Comparison of ENCODE assay signal across 10 mouse cellular contexts in the genomic region with DNA sequence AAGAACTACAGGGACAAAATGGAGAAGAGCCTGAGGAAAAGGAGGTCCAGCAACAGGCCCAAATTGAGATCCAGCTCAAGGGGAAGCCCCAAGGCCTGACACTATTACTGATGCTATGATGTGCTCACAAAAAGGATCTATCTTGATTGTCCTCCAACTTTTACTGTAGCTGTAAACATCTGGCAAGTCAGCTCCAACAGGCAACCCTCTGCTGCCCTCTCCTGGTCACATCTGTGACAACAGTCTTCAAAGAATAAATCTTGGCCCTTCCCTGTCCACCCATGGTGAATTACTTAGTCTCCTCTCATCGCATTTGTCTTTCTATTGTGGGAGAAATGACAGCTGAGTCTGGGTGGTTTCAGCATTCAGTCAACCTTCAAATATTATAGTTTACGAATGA. TPM values are rescaled to one million over a fixed set of nuclear protein-coding genes. Genes with fewer than 3 reads are reported as not detected.
DNase-seq lines count a peak whose midpoint lies in the region; ATAC-seq and TF ChIP-seq lines count a peak whose summit lies in the region.
"Had no signal": no experiment of that assay in that cellular context is flagged by ENCODE, and none has a peak within 500 bp of the region (broad histone marks: within the 10 kb centered on the region; RNA-seq: fewer than 3 reads in every experiment).

No protein-coding gene starts in this region.

- H3K4me2 ChIP-seq in limb, embryonic 11.5 days (ENCODE audit: low read depth, severe bottlenecking): no peak overlapping the region
- H3K4me2 ChIP-seq in neural tube, embryonic 15.5 days: no peak overlapping the region
- H3K4me2 ChIP-seq: neural tube, embryonic 12.5 days had no signal

- H3K9me3 ChIP-seq in limb, embryonic 11.5 days (ENCODE audit: control insufficient read depth, low read length): no peaks in the 10 kb centered on the region
- no peaks in the 10 kb centered on the region for H3K9me3 ChIP-seq in neural tube, embryonic 15.5 days (replicated peaks)
- H3K9me3 ChIP-seq: neural tube, embryonic 12.5 days had no signal

- WGBS in heart, adult 2 months: 18% methylated on average over 2 of the region's 2 CpGs
- WGBS in limb, embryonic 11.5 days: 31% methylated on average over 2 of the region's 2 CpGs
- WGBS in neural tube, embryonic 15.5 days: 34% methylated on average over 2 of the region's 2 CpGs

- H3K27ac ChIP-seq in heart, adult 2 months: no peak overlapping the region
- H3K27ac ChIP-seq in limb, embryonic 11.5 days (replicated peaks; ENCODE audit: low read depth, low read length): no peak overlapping the region
- no peak overlapping the region for H3K27ac ChIP-seq in neural tube, embryonic 15.5 days (replicated peaks)
- H3K27ac ChIP-seq: neural tube, embryonic 12.5 days had no signal

- TF ChIP-seq EP300 in heart, adult 2 months (IDR thresholded peaks at IDR 0.05; ENCODE audit: insufficient read depth, low read depth, low read length): no peak

- TF ChIP-seq POLR2A in heart, adult 2 months (IDR thresholded peaks at IDR 0.05; ENCODE audit: insufficient read depth, low read depth, low read length): no peak

- peak; percentile 73 for TF ChIP-seq CTCF in heart, adult 2 months (IDR thresholded peaks at IDR 0.05)

- intact Hi-C loops in heart, adult 2 months (cut with DNase I): no loop called here

- H3K79me2 ChIP-seq in heart, adult 2 months (replicated peaks; ENCODE audit: control insufficient read depth, insufficient read depth, low read length): no peaks in the 10 kb centered on the region

- H3K9ac ChIP-seq in heart, adult 2 months (ENCODE audit: low read depth, low read length): no peak overlapping the region
- no peak overlapping the region for H3K9ac ChIP-seq in limb, embryonic 11.5 days (ENCODE audit: low read length)
- no peak overlapping the region for H3K9ac ChIP-seq in neural tube, embryonic 15.5 days (replicated peaks)
- H3K9ac ChIP-seq: neural tube, embryonic 12.5 days had no signal

- no peaks in the 10 kb centered on the region for H3K4me1 ChIP-seq in heart, adult 2 months (ENCODE audit: control insufficient read depth, insufficient read depth, low read length)
- no peaks in the 10 kb centered on the region for H3K4me1 ChIP-seq in limb, embryonic 11.5 days (ENCODE audit: control insufficient read depth, insufficient read depth, low read length)
- no peaks in the 10 kb centered on the region for H3K4me1 ChIP-seq in neural tube, embryonic 15.5 days
- H3K4me1 ChIP-seq: neural tube, embryonic 12.5 days had no signal

- H3K36me3 ChIP-seq in heart, adult 2 months (ENCODE audit: control insufficient read depth, insufficient read depth, low read length): no peaks in the 10 kb centered on the region
- no peaks in the 10 kb centered on the region for H3K36me3 ChIP-seq in limb, embryonic 11.5 days (ENCODE audit: control insufficient read depth, insufficient read depth, low read length)
- no peaks in the 10 kb centered on the region for H3K36me3 ChIP-seq in neural tube, embryonic 15.5 days
- H3K36me3 ChIP-seq: neural tube, embryonic 12.5 days had no signal

- peak; percentile 90 for ATAC-seq in erythroid progenitor cell, adult 5-6 weeks (replicated peaks; ENCODE audit: low FRiP score, poor library complexity, severe bottlenecking)
- no peak for ATAC-seq in limb, embryonic 11.5 days (ENCODE audit: insufficient number of reproducible peaks, low FRiP score, low TSS enrichment, low read depth)
- ATAC-seq in neural tube, embryonic 15.5 days (ENCODE audit: low FRiP score): peak; percentile 11; the same call in 1 of the 2 replicates

- no peak overlapping the region for H3K4me3 ChIP-seq in heart, adult 2 months
- H3K4me3 ChIP-seq in limb, embryonic 11.5 days (ENCODE audit: low read depth, low read length): no peak overlapping the region
- H3K4me3 ChIP-seq in neural tube, embryonic 15.5 days (replicated peaks): no peak overlapping the region
- H3K4me3 ChIP-seq: erythroblast, embryonic 14.5 days; neural tube, embryonic 12.5 days had no signal

- DNase-seq in heart, adult 2 months: peak in 1 of 2 experiments; percentile 22
- no peak for DNase-seq in heart, adult 11 months
- peak; percentile 64 for DNase-seq in A20 (ENCODE audit: low read depth, low spot score)
- DNase-seq in T-cell, adult 2 months (ENCODE audit: low spot score): peak; percentile 6
- peak; percentile 78 for DNase-seq in limb, embryonic 11.5 days (ENCODE audit: low spot score)
- DNase-seq in layer of hippocampus, adult 8-10 months (ENCODE audit: low spot score in 2 of 2): no peak

- no peaks in the 10 kb centered on the region for H3K27me3 ChIP-seq in heart, adult 2 months (ENCODE audit: control insufficient read depth, insufficient read depth, low read length)
- no peaks in the 10 kb centered on the region for H3K27me3 ChIP-seq in limb, embryonic 11.5 days (ENCODE audit: control insufficient read depth, insufficient read depth, low read length)
- H3K27me3 ChIP-seq in neural tube, embryonic 15.5 days (replicated peaks): no peaks in the 10 kb centered on the region
- H3K27me3 ChIP-seq: neural tube, embryonic 12.5 days had no signal

RNA-seq across cellular contexts. Expression of gene Olfr633, which starts 1.5 kb away (rescaled TPM):
- total RNA-seq in heart, adult 2 months (2021): not detected
- not detected in 2 replicates for polyA plus RNA-seq in heart, adult 2 months (2012; rRNA removed)
- total RNA-seq in erythroid progenitor cell, adult 5-6 weeks (2015; ENCODE audit: low replicate concordance): not detected in 2 replicates
- total RNA-seq in erythroid progenitor cell, adult 5-6 weeks (2017; ENCODE audit: low replicate concordance): 0.15 TPM in 1 of 2 replicates, not detected in the other
- polyA plus RNA-seq in limb, embryonic 11.5 days (2014; fragmentation: Nextera tagmentation; extraction: Ambion mirVana): not detected in 2 replicates
- polyA plus RNA-seq in neural tube, embryonic 15.5 days (2015; fragmentation: Nextera tagmentation; extraction: Ambion mirVana): not detected in 2 replicates
- total RNA-seq in layer of hippocampus, adult 8-10 months (2022): not detected
- polyA plus RNA-seq: erythroblast, embryonic 14.5 days; neural tube, embryonic 12.5 days had no signal

RNA-seq across cellular contexts. Expression of gene Olfr632, which starts 8.6 kb away (rescaled TPM):
- total RNA-seq in heart, adult 2 months (2021): not detected
- not detected in 2 replicates for polyA plus RNA-seq in heart, adult 2 months (2012; rRNA removed)
- not detected in 2 replicates for total RNA-seq in erythroid progenitor cell, adult 5-6 weeks (2015; ENCODE audit: low replicate concordance)
- total RNA-seq in erythroid progenitor cell, adult 5-6 weeks (2017; ENCODE audit: low replicate concordance): not detected in 2 replicates
- not detected in 2 replicates for polyA plus RNA-seq in limb, embryonic 11.5 days (2014; fragmentation: Nextera tagmentation; extraction: Ambion mirVana)
- not detected in 2 replicates for polyA plus RNA-seq in neural tube, embryonic 15.5 days (2015; fragmentation: Nextera tagmentation; extraction: Ambion mirVana)
- total RNA-seq in layer of hippocampus, adult 8-10 months (2022): not detected
- polyA plus RNA-seq: erythroblast, embryonic 14.5 days; neural tube, embryonic 12.5 days had no signal

RNA-seq across cellular contexts. Expression of gene Olfr631, which starts 14.1 kb away (rescaled TPM):
- total RNA-seq in heart, adult 2 months (2021): not detected
- polyA plus RNA-seq in heart, adult 2 months (2012; rRNA removed): not detected in 2 replicates
- total RNA-seq in erythroid progenitor cell, adult 5-6 weeks (2015; ENCODE audit: low replicate concordance): not detected in 2 replicates
- total RNA-seq in erythroid progenitor cell, adult 5-6 weeks (2017; ENCODE audit: low replicate concordance): not detected in 2 replicates
- not detected in 2 replicates for polyA plus RNA-seq in limb, embryonic 11.5 days (2014; fragmentation: Nextera tagmentation; extraction: Ambion mirVana)
- polyA plus RNA-seq in neural tube, embryonic 15.5 days (2015; fragmentation: Nextera tagmentation; extraction: Ambion mirVana): not detected in 2 replicates
- total RNA-seq in layer of hippocampus, adult 8-10 months (2022): not detected
- polyA plus RNA-seq: neural tube, embryonic 12.5 days had no signal

RNA-seq across cellular contexts. Expression of gene Olfr635, which starts 28.2 kb away (rescaled TPM):
- total RNA-seq in heart, adult 2 months (2021): not detected
- not detected in 2 replicates for polyA plus RNA-seq in heart, adult 2 months (2012; rRNA removed)
- total RNA-seq in erythroid progenitor cell, adult 5-6 weeks (2015; ENCODE audit: low replicate concordance): not detected in 2 replicates
- total RNA-seq in erythroid progenitor cell, adult 5-6 weeks (2017; ENCODE audit: low replicate concordance): not detected in 2 replicates
- polyA plus RNA-seq in limb, embryonic 11.5 days (2014; fragmentation: Nextera tagmentation; extraction: Ambion mirVana): not detected in 2 replicates
- 0.03 TPM in 1 of 2 replicates, not detected in the other for polyA plus RNA-seq in neural tube, embryonic 15.5 days (2015; fragmentation: Nextera tagmentation; extraction: Ambion mirVana)
- total RNA-seq in layer of hippocampus, adult 8-10 months (2022): under 1 TPM in 3 of 4 experiments, not detected in 1; 0.04 to 0.05 (median 0.04) TPM
- polyA plus RNA-seq: erythroblast, embryonic 14.5 days; neural tube, embryonic 12.5 days had no signal

RNA-seq across cellular contexts. Expression of gene Olfr65, which starts 39.4 kb away (rescaled TPM):
- not detected for total RNA-seq in heart, adult 2 months (2021)
- not detected in 2 replicates for polyA plus RNA-seq in heart, adult 2 months (2012; rRNA removed)
- not detected in 2 replicates for total RNA-seq in erythroid progenitor cell, adult 5-6 weeks (2015; ENCODE audit: low replicate concordance)
- not detected in 2 replicates for total RNA-seq in erythroid progenitor cell, adult 5-6 weeks (2017; ENCODE audit: low replicate concordance)
- not detected in 2 replicates for polyA plus RNA-seq in limb, embryonic 11.5 days (2014; fragmentation: Nextera tagmentation; extraction: Ambion mirVana)
- polyA plus RNA-seq in neural tube, embryonic 15.5 days (2015; fragmentation: Nextera tagmentation; extraction: Ambion mirVana): not detected in 2 replicates
- not detected for total RNA-seq in layer of hippocampus, adult 8-10 months (2022)
- polyA plus RNA-seq: erythroblast, embryonic 14.5 days; neural tube, embryonic 12.5 days had no signal

Comparison
In these comparisons a context has a peak if more than half of its experiments do, and no peak if none do; other contexts are left out.
1. DNase-seq: peak in A20 (single experiment), T-cell, adult 2 months (single experiment) and limb, embryonic 11.5 days (single experiment); none in heart, adult 11 months (single experiment) and layer of hippocampus, adult 8-10 months (0 of 2).